Mouse (Mus musculus) heart, embryonic 13.5 days (tissue): ENCODE results near the gene Iqce. TPM values are rescaled to one million over a fixed set of nuclear protein-coding genes. Genes with fewer than 3 reads are reported as not detected.

Experiments
- ATAC-seq: fragments of 200-750 bp; cut with Nextera tagmentation; 2 replicates; pipeline ENCODE4 v1.8.0; 2017; ENCODE audit warnings: moderate TSS enrichment; ENCODE audit not compliant: insufficient number of reproducible peaks, low FRiP score, low TSS enrichment; ENCODE audit errors: extremely low read depth
- H3K27ac ChIP-seq: fragments of 300-500 bp; sonication (generic); replicated peaks from 2 replicates; pipeline ENCODE4 v1.5.1; 2015; ENCODE audit warnings: moderate library complexity, mild to moderate bottlenecking, inconsistent platforms
- H3K27me3 ChIP-seq: fragments of 300-500 bp; sonication (generic); replicated peaks from 2 replicates; pipeline ENCODE4 v1.6.1; 2015; ENCODE audit warnings: mild to moderate bottlenecking, inconsistent platforms
- H3K36me3 ChIP-seq: fragments of 300-500 bp; sonication (generic); 2 replicates; pipeline ENCODE4 v1.6.1; 2015; ENCODE audit warnings: mild to moderate bottlenecking, inconsistent platforms
- H3K4me1 ChIP-seq: fragments of 300-500 bp; sonication (generic); 2 replicates; pipeline ENCODE4 v1.6.1; 2015; ENCODE audit warnings: inconsistent platforms
- H3K4me2 ChIP-seq: fragments of 300-500 bp; sonication (generic); 2 replicates; pipeline ENCODE4 v1.6.1; 2015; ENCODE audit warnings: inconsistent platforms, mild to moderate bottlenecking, moderate library complexity
- H3K4me3 ChIP-seq: fragments of 300-500 bp; sonication (generic); 2 replicates; pipeline ENCODE4 v1.5.1; 2015; ENCODE audit warnings: moderate library complexity, mild to moderate bottlenecking, inconsistent platforms
- H3K9ac ChIP-seq: fragments of 300-500 bp; sonication (generic); 2 replicates; pipeline ENCODE4 v1.6.1; 2015; ENCODE audit warnings: inconsistent platforms, mild to moderate bottlenecking, moderate library complexity
- H3K9me3 ChIP-seq: fragments of 300-500 bp; sonication (generic); 2 replicates; pipeline ENCODE4 v1.6.1; 2016; ENCODE audit warnings: inconsistent platforms
- WGBS: fragments of 180-500 bp; shearing (Covaris S2); methylation state at CpG from one replicate; pipeline ENCODE4 v1.1.7; 2015; ENCODE audit warnings: mixed read lengths; 5-methylcytosine and 5-hydroxymethylcytosine counted together
- polyA plus RNA-seq: library from polyadenylated mRNA; unstranded; fragments of >200 nt; fragmentation: Nextera tagmentation; extraction: Ambion mirVana; gene quantifications from 2 replicates; pipeline ENCODE4 v1.2.1, GENCODE M21; 2015

The Iqce gene
- polyA plus RNA-seq, 1 experiment from 2014 or later, result 10.3 TPM

- peak; percentile 92 for ATAC-seq
- H3K36me3 ChIP-seq, result peaks cover 21% of the 10 kb centered on the region
- under 1% methylated on average over 69 of the region's 69 CpGs for WGBS
Measured at GRCm38 (mm10) chr5:140704378-140705251, 2.4 kb upstream of the Iqce start, which contains the start of gene Brat1. Gene Brat1 (plus strand): TSS chr5:140705011.

DNA sequence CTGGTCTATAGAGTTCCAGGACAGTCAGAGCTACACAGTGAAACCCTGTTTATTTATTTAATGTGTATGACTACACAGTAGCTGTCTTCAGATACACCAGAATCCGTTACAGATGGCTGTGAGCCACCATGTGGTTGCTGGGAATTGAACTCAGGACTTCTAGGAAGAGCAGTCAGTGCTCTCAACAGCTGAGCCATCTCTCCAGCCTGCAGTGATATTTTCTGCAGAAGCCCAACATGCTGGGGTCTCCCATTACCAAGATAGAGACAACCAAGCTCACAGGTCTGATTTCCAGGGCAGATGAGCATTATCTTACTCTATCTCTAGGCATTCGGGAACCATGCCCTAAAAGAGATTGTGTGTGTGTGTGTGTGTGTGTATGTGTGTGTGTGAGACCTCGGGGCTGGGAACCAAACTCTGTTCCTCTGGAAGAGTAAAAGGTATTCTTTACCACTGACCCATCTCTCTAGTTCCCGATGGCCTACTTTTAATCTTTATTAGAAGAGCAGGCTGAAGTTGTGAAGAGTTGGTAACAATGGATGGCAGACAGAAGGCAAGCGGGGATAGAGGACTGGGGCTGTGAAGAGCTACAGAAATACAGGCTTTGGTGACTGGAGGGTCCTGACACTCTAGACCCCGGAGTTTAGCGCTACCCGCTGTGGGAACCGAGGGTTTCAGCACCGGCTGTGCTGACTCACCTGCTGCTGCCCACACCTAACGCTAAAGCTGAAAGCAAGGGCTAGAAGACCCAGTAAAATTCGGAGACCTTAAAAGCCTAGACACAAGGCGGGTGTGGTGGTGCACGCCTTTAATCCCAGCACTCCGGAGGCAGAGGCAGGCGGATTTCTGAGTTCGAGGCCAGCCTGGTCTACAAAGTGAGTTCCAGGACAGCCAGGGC, 1.6 kb upstream of the Iqce start:
- Histone ChIP-seq H3K27ac (peak overlapping the region; percentile 86), H3K36me3 (peaks cover 16% of the 10 kb centered on the region), H3K4me1 (peaks cover 52% of the 10 kb centered on the region), H3K4me3 (peak overlapping the region; percentile 73), H3K9ac (peak overlapping the region; percentile 55), H3K4me2 (peak overlapping the region; percentile 54), H3K9me3 (no peaks in the 10 kb centered on the region), H3K27me3 (no peaks in the 10 kb centered on the region)
- WGBS, result 31% methylated on average over 17 of the region's 17 CpGs
- ATAC-seq, result no peak

More at GRCm38 (mm10) chr5:140704378-140705251, 2.4 kb upstream of the Iqce start, which contains the start of gene Brat1:
- H3K27me3 ChIP-seq, result no peaks in the 10 kb centered on the region
- H3K27ac ChIP-seq, result peak within 1 kb of the TSS; percentile 86
- H3K9me3 ChIP-seq, result no peaks in the 10 kb centered on the region
- H3K4me3 ChIP-seq, result peak within 1 kb of the TSS; percentile 73
- peak within 1 kb of the TSS; percentile 89 for H3K4me2 ChIP-seq
- peak within 1 kb of the TSS; percentile 89 for H3K9ac ChIP-seq
- H3K4me1 ChIP-seq, result peaks cover 50% of the 10 kb centered on the region

DNA sequence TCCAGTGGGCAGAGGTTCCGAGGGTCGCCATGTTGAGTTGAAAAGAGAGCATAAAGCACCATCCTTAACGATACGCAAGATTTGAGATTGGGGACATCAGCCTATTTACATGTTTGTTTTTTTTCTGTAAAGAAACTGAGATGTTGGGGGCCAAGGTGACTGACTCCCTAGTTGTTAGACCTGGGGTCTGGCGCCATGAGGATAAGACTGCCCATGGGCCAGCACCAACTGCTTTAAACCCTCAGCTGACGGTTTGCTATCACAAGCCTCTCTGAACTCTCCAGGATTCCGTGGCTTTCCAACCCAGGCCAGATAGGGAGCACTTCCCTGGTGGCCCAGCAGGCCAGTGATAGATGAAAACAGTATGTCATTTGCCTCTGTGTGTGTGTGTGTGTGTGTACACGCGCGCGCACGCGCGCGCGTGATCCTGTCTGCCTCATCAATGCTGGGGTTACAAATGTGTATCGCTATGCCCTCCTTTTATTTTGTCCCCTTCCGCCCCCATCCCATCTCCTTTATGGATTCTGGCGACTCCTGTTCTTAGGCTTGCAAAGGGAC, 519 bp upstream of the Iqce start:
- Histone ChIP-seq H3K9me3 (no peaks in the 10 kb centered on the region), H3K4me2 (peak overlapping the region; percentile 84), H3K27me3 (no peaks in the 10 kb centered on the region), H3K4me3 (peak overlapping the region; percentile 78), H3K36me3 (peaks cover 11% of the 10 kb centered on the region), H3K4me1 (peaks cover 52% of the 10 kb centered on the region), H3K27ac (peak overlapping the region; percentile 81), H3K9ac (peak overlapping the region; percentile 89)
- 50% methylated on average over 19 of the region's 19 CpGs for WGBS
- no peak for ATAC-seq

DNA sequence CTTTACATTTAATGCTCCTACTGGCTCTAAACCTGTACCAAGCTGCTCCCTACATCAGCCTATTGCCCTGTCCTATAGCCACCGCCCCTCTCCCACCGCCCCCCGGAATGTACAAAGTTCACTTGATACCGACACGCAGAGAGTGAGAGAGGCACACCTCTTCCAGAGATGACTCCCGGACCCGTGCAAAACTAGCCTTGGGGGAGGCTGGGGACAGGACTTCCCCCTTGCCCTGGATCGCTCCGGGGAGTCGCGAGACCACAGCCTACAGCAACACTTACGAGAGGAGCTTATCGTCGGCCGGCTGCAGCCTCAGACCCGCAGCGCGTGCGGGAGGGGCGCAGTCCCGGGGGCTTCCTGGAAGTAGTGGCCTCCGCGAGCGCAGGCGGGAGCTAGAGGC, 517 bp downstream of the Iqce start:
- Histone ChIP-seq H3K36me3 (peaks cover 14% of the 10 kb centered on the region), H3K4me1 (peaks cover 51% of the 10 kb centered on the region), H3K27ac (peak overlapping the region; percentile 81), H3K9me3 (no peaks in the 10 kb centered on the region), H3K4me2 (peak overlapping the region; percentile 84), H3K4me3 (peak overlapping the region; percentile 78), H3K27me3 (no peaks in the 10 kb centered on the region), H3K9ac (peak overlapping the region; percentile 89)
- WGBS, result under 1% methylated on average over 25 of the region's 25 CpGs
- no peak for ATAC-seq

GRCm38 (mm10) chr5:140699776-140700175, 2.4 kb downstream of the Iqce start:
- Histone ChIP-seq H3K9me3 (no peaks in the 10 kb centered on the region), H3K4me1 (peaks cover 36% of the 10 kb centered on the region), H3K36me3 (peaks cover 29% of the 10 kb centered on the region), H3K9ac (peak overlapping the region; percentile 37; the same call in 1 of the 2 replicates), H3K4me3 (no peak overlapping the region), H3K27me3 (no peaks in the 10 kb centered on the region), H3K27ac (no peak overlapping the region), H3K4me2 (no peak overlapping the region)
- WGBS, result 62% methylated on average over 9 of the region's 9 CpGs
- ATAC-seq, result no peak

GRCm38 (mm10) chr5:140695987-140696386, 6.2 kb downstream of the Iqce start:
- H3K4me1 ChIP-seq, result peaks cover 12% of the 10 kb centered on the region
- H3K36me3 ChIP-seq, result peaks cover 60% of the 10 kb centered on the region
- no peak overlapping the region for H3K4me2 ChIP-seq
- no peak overlapping the region for H3K27ac ChIP-seq
- 86% methylated on average over 7 of the region's 7 CpGs for WGBS
- no peak for ATAC-seq
- H3K4me3 ChIP-seq, result no peak overlapping the region
- no peaks in the 10 kb centered on the region for H3K27me3 ChIP-seq
- no peaks in the 10 kb centered on the region for H3K9me3 ChIP-seq
- no peak overlapping the region for H3K9ac ChIP-seq

- H3K4me1 ChIP-seq, result no peaks in the 10 kb centered on the region
- no peak overlapping the region for H3K4me3 ChIP-seq
- peaks cover 68% of the 10 kb centered on the region for H3K36me3 ChIP-seq
- H3K27me3 ChIP-seq, result no peaks in the 10 kb centered on the region
- H3K9ac ChIP-seq, result no peak overlapping the region
- no peaks in the 10 kb centered on the region for H3K9me3 ChIP-seq
- H3K27ac ChIP-seq, result no peak overlapping the region
- WGBS, result 71% methylated on average over 3 of the region's 3 CpGs
- no peak for ATAC-seq
- H3K4me2 ChIP-seq, result no peak overlapping the region
Measured at GRCm38 (mm10) chr5:140688434-140688833, 13.7 kb downstream of the Iqce start.

- Histone ChIP-seq H3K9me3 (no peaks in the 10 kb centered on the region), H3K27me3 (no peaks in the 10 kb centered on the region), H3K4me2 (no peak overlapping the region), H3K36me3 (peaks cover 45% of the 10 kb centered on the region), H3K4me3 (no peak overlapping the region), H3K27ac (no peak overlapping the region), H3K4me1 (no peaks in the 10 kb centered on the region), H3K9ac (no peak overlapping the region)
- WGBS, result 63% methylated on average over 16 of the region's 16 CpGs
- ATAC-seq, result no peak
Measured at GRCm38 (mm10) chr5:140684343-140685148, 17.6 kb downstream of the Iqce start.

DNA sequence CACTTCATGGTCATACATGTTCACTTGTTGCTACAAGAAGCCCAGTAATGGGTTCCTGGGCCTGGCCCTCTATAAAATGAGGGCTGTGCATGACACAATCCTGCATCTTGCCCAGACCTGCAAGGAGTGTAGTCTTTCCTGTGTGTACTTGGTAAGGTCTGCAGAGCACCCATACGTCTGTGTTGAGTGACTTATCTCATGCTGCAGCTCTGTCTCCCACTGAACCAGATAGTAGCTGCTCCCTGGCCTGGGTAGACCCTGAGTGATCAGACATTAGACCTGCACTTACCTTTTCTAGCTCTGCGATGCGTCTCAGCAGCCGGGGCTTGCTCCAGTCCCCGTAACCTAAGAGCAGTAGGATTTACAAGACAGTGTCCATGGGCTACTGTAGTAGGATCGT, 20.1 kb downstream of the Iqce start:
- no peaks in the 10 kb centered on the region for H3K9me3 ChIP-seq
- no peak for ATAC-seq
- H3K4me3 ChIP-seq, result no peak overlapping the region
- 82% methylated on average over 6 of the region's 6 CpGs for WGBS
- H3K4me1 ChIP-seq, result no peaks in the 10 kb centered on the region
- no peaks in the 10 kb centered on the region for H3K27me3 ChIP-seq
- no peak overlapping the region for H3K4me2 ChIP-seq
- H3K36me3 ChIP-seq, result peaks cover 46% of the 10 kb centered on the region
- H3K9ac ChIP-seq, result no peak overlapping the region
- H3K27ac ChIP-seq, result no peak overlapping the region

DNA sequence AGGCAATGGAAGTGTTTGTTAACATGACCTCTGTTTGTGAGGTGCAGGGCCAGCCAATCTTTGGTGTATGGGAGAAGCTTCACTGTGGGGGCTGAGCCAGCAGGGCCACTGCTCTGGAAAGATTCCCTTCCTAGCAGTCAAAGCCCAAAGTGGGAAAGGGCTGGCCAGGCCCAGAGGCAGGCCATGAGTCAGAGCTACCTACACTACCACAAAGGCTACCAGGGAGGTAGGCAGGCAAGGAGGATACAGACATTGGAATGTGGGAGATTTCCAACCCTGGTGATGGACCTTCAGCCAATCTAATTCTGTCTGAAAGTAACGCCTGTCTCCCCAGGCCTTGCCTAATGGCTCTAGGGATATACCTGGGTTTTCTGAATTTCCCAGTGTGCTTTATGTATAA, 21.2 kb downstream of the Iqce start:
- WGBS, result 58% methylated on average over 1 of the region's 1 CpGs
- Histone ChIP-seq H3K36me3 (peaks cover 49% of the 10 kb centered on the region), H3K4me1 (no peaks in the 10 kb centered on the region), H3K9ac (no peak overlapping the region), H3K4me2 (no peak overlapping the region), H3K27ac (no peak overlapping the region), H3K4me3 (no peak overlapping the region), H3K27me3 (no peaks in the 10 kb centered on the region), H3K9me3 (no peaks in the 10 kb centered on the region)
- no peak for ATAC-seq
